Mouse (Mus musculus) limb, embryonic 13.5 days (tissue): ENCODE measurements at regions not wholly inside any gene's neighbourhood (a gene's known extent, or its start where the extent isn't known, plus 50 kb on each side); places are given as distances from the start of the nearest gene placed in this dataset.
"Not testable (repeated sequence)": the region's sequence is repeated elsewhere in the genome, so short reads cannot be mapped to it uniquely, and the experiment has no call there.

ENCODE experiments used
- ATAC-seq: fragments of 200-750 bp; cut with Nextera tagmentation; 2 replicates; pipeline ENCODE4 v1.8.0; 2017; ENCODE audit warnings: low read depth, moderate number of reproducible peaks, moderate TSS enrichment; ENCODE audit not compliant: low FRiP score
- H3K27ac ChIP-seq: fragments of 300-500 bp; sonication (generic); 2 replicates; pipeline ENCODE4 v1.5.1; 2015; ENCODE audit warnings: inconsistent platforms, mild to moderate bottlenecking, moderate library complexity
- H3K27me3 ChIP-seq: fragments of 300-500 bp; sonication (generic); 2 replicates; pipeline ENCODE4 v1.6.1; 2015; ENCODE audit warnings: mild to moderate bottlenecking, inconsistent platforms
- H3K36me3 ChIP-seq: fragments of 300-500 bp; sonication (generic); 2 replicates; pipeline ENCODE4 v1.6.1; 2015; ENCODE audit warnings: inconsistent platforms, mild to moderate bottlenecking, moderate library complexity
- H3K4me1 ChIP-seq: fragments of 300-500 bp; sonication (generic); 2 replicates; pipeline ENCODE4 v1.6.1; 2015; ENCODE audit warnings: inconsistent platforms
- H3K4me2 ChIP-seq: fragments of 300-500 bp; sonication (generic); replicated peaks from 2 replicates; pipeline ENCODE4 v1.6.1; 2015; ENCODE audit warnings: inconsistent platforms, mild to moderate bottlenecking, moderate library complexity
- H3K4me3 ChIP-seq: fragments of 300-500 bp; sonication (generic); 2 replicates; pipeline ENCODE4 v1.5.1; 2015; ENCODE audit warnings: moderate library complexity, mild to moderate bottlenecking, inconsistent platforms
- H3K9ac ChIP-seq: fragments of 300-500 bp; sonication (generic); 2 replicates; pipeline ENCODE4 v1.6.1; 2015; ENCODE audit warnings: mild to moderate bottlenecking, inconsistent platforms
- H3K9me3 ChIP-seq: fragments of 300-500 bp; sonication (generic); 2 replicates; pipeline ENCODE4 v1.6.1; 2016; ENCODE audit warnings: inconsistent platforms
- WGBS: fragments of 180-500 bp; shearing (Covaris S2); methylation state at CpG from one replicate; pipeline ENCODE4 v1.1.7; 2015; 5-methylcytosine and 5-hydroxymethylcytosine counted together

DNA sequence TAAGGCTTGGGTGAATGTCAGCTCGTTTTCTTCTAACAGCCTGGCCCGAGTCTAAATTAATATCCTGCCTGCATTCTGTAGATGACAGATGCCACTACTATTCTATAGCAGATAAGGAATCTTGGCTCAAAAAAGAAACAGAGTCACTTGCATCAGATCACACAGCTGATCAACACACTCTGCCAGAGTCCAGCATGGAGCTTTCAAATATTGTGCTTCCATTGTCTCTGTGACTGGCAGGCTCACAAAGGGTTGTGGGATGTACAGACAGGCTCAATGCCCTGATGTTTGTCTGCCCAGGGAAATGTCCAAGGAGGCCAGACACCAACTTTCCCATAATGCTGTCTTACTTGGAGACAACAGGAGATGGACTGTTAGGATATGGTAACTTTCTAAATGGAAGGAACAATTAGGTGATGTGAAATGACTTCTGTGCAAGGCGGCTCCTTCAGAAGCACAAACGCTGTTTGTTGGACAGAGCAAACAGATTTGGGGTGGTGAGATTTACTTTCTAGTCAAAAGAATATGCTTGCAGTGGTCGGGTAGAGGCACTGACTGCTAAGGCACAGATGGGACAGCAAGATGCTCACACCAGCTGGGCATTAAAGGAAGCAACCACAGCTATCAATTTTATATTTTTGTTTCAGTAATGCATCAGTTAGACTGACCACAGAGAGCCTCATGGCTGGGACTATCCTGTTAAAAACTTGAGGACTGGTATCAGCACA is 291.6 kb upstream of the Pdzrn3 start:
- no peak for ATAC-seq
- H3K4me2 ChIP-seq: no peak overlapping the region
- no peaks in the 10 kb centered on the region for H3K27me3 ChIP-seq
- H3K4me1 ChIP-seq: no peaks in the 10 kb centered on the region
- H3K9me3 ChIP-seq: no peaks in the 10 kb centered on the region
- H3K9ac ChIP-seq: no peak overlapping the region
- H3K27ac ChIP-seq: no peak overlapping the region
- 79% methylated on average over 5 of the region's 5 CpGs for WGBS
- no peaks in the 10 kb centered on the region for H3K36me3 ChIP-seq
- H3K4me3 ChIP-seq: no peak overlapping the region

DNA sequence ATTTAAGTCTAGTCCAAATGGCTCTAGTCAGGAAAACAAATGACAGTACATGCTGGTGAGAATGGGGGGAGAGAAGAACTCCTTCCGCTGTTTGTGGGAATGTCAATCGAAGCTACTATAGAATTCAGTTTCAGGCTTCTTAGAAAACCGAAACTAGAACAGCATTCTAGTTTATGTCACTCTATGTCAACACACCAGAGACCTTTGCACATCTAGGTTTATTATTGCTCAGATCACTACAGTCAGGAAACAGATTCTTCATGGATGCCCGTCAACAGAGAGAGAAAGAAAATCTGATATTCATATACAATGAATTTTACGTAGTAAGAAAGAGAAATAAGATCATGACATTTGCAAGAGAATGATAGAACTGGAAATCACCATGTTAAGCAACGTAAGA is 276.7 kb upstream of the Pdzrn3 start:
- no peak for ATAC-seq
- no peaks in the 10 kb centered on the region for H3K9me3 ChIP-seq
- WGBS: 87% methylated on average over 6 of the region's 6 CpGs
- H3K27me3 ChIP-seq: no peaks in the 10 kb centered on the region
- no peak overlapping the region for H3K9ac ChIP-seq
- no peak overlapping the region for H3K4me2 ChIP-seq
- no peaks in the 10 kb centered on the region for H3K36me3 ChIP-seq
- no peaks in the 10 kb centered on the region for H3K4me1 ChIP-seq
- no peak overlapping the region for H3K27ac ChIP-seq
- H3K4me3 ChIP-seq: no peak overlapping the region

DNA sequence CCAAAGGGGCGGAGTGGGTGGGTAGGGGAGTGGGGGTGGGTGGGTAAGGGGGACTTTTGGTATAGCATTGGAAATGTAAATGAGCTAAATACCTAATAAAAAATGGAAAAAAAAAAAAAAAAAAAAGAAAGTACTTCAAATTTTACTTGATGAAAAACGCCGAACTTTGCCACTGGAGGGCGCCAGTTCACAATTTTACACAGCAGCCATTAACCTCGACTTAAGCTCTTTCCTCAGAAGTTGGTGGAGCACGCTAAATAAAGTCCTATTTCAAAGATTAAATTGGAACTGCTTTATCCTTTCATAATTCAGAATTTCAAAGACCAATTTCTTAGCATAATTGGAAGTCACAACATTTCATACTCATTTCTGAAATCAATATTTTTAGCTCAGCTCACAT is 272.7 kb upstream of the Pdzrn3 start:
- H3K4me1 ChIP-seq, H3K4me2 ChIP-seq, ATAC-seq, H3K36me3 ChIP-seq, H3K9ac ChIP-seq, H3K4me3 ChIP-seq, H3K9me3 ChIP-seq, H3K27me3 ChIP-seq, H3K27ac ChIP-seq: not testable (repeated sequence)
- WGBS: 7% methylated on average over 5 of the region's 6 CpGs

DNA sequence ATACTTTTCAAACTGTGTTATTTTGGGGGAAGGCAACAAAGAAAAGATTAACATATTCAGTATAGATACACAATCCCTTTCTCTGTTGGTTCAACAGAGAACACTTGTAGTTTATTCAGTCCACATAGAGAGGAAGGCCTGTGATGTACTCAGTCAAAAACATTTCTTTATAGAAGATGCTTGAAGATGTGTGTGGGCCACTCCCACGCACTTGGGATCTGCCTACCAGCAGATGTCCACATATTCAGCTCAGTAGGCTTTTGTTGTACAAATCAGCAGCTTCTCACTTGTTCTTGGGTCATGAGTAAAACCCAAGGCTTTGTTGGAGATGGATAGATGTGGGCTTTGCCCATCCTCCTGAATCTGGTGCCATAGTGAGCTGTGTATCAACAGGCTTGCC is 239.6 kb upstream of the Pdzrn3 start:
- Histone ChIP-seq H3K27ac (no peak overlapping the region), H3K9me3 (no peaks in the 10 kb centered on the region), H3K36me3 (no peaks in the 10 kb centered on the region), H3K4me1 (no peaks in the 10 kb centered on the region), H3K4me2 (no peak overlapping the region), H3K9ac (no peak overlapping the region), H3K27me3 (no peaks in the 10 kb centered on the region), H3K4me3 (no peak overlapping the region)
- WGBS: 66% methylated on average over 1 of the region's 1 CpGs
- no peak for ATAC-seq

DNA sequence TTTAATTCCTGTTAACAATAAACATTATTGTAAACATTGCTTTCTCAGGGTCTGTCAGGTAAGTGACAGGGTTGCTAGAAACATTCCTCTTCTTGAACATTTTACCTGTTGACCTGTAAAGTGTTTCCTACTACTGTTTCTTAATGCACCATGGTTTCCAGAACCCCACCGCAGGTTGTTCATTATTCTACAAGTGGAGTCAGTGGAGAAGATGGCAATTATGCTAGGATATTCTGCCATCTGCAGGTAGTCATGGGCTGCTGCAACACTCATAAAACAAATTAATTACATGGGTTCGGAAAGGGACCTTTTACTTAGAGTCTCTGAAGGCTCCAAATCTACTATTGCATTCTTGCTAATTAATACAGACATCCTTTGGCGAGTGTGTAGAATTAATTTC is 239.1 kb upstream of the Pdzrn3 start:
- WGBS: 22% methylated on average over 3 of the region's 3 CpGs

DNA sequence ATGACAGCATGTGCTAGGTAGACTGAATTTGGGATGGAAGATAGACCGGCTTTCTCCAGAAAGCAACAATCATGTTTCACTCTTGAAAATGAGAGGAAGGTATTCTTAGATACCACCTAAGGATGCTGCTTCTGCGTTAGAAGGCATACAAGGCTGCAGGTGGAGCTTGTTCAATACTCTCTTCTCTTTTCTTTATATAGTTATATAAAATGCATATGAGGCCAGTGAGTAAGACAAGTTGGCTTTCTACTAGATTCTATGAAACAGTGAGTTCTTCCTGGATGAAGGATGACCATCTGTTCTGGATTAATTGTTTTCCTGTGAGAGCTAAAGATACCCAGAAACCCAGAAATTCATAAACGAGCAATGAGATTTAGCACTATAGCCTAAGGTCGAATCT is 231.3 kb upstream of the Pdzrn3 start:
- no peaks in the 10 kb centered on the region for H3K4me1 ChIP-seq
- no peak for ATAC-seq
- no peak overlapping the region for H3K4me3 ChIP-seq
- H3K27me3 ChIP-seq: no peaks in the 10 kb centered on the region
- no peak overlapping the region for H3K9ac ChIP-seq
- no peaks in the 10 kb centered on the region for H3K36me3 ChIP-seq
- 81% methylated on average over 4 of the region's 4 CpGs for WGBS
- no peak overlapping the region for H3K27ac ChIP-seq
- H3K9me3 ChIP-seq: no peaks in the 10 kb centered on the region
- H3K4me2 ChIP-seq: no peak overlapping the region

More for the DNA sequence above, 239.1 kb upstream of the Pdzrn3 start:
- Histone ChIP-seq H3K9ac (no peak overlapping the region), H3K4me2 (no peak overlapping the region), H3K36me3 (no peaks in the 10 kb centered on the region), H3K9me3 (no peaks in the 10 kb centered on the region), H3K27me3 (no peaks in the 10 kb centered on the region), H3K4me3 (no peak overlapping the region), H3K4me1 (no peaks in the 10 kb centered on the region), H3K27ac (no peak overlapping the region)
- no peak for ATAC-seq

DNA sequence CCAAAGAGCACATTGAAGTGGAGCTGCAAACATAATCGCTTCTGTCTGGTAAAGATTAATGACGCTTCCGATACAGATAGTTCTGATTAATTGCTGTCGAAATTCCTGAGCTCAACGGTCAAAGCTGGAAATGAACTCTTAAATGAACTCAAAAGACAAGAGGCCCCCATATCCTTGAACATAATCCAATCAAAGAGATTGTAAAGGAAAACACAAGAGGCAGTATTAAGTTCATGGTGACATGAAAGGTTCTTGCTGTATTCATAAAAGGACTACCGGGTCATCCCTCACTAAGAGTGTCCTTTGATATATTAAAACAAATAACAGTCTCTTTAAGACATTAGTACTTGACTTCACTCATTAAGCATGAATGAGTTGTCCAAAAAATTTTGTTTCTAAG is 225.4 kb upstream of the Pdzrn3 start:
- WGBS: 55% methylated on average over 6 of the region's 6 CpGs
- Histone ChIP-seq H3K27me3 (no peaks in the 10 kb centered on the region), H3K36me3 (no peaks in the 10 kb centered on the region), H3K4me1 (no peaks in the 10 kb centered on the region), H3K4me3 (no peak overlapping the region), H3K9me3 (no peaks in the 10 kb centered on the region), H3K4me2 (no peak overlapping the region), H3K27ac (no peak overlapping the region), H3K9ac (no peak overlapping the region)
- ATAC-seq: no peak

DNA sequence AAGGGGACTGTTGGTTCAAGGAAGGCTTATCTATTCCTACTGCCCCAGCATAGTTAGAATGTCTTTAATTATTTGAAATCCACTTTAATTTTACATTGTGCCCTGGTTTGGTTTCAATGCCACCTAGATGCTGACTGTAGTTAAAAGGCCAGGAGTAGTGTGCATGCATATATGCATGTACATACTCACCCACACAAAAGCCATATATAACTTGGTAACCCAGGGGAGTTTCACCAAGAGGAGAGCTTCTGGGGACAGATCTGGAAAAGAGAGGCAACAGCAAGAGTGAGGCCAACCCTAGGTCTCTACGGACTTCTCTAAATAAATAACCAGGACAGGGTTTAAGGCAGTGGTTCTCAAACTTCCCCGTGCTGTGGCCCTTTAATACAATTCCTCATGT is 219.3 kb upstream of the Pdzrn3 start:
- ATAC-seq: no peak
- WGBS: 87% methylated on average over 2 of the region's 2 CpGs
- no peaks in the 10 kb centered on the region for H3K4me1 ChIP-seq
- H3K9me3 ChIP-seq: no peaks in the 10 kb centered on the region
- no peak overlapping the region for H3K27ac ChIP-seq
- no peak overlapping the region for H3K4me2 ChIP-seq
- H3K4me3 ChIP-seq: no peak overlapping the region
- H3K36me3 ChIP-seq: no peaks in the 10 kb centered on the region
- no peak overlapping the region for H3K9ac ChIP-seq
- H3K27me3 ChIP-seq: no peaks in the 10 kb centered on the region

DNA sequence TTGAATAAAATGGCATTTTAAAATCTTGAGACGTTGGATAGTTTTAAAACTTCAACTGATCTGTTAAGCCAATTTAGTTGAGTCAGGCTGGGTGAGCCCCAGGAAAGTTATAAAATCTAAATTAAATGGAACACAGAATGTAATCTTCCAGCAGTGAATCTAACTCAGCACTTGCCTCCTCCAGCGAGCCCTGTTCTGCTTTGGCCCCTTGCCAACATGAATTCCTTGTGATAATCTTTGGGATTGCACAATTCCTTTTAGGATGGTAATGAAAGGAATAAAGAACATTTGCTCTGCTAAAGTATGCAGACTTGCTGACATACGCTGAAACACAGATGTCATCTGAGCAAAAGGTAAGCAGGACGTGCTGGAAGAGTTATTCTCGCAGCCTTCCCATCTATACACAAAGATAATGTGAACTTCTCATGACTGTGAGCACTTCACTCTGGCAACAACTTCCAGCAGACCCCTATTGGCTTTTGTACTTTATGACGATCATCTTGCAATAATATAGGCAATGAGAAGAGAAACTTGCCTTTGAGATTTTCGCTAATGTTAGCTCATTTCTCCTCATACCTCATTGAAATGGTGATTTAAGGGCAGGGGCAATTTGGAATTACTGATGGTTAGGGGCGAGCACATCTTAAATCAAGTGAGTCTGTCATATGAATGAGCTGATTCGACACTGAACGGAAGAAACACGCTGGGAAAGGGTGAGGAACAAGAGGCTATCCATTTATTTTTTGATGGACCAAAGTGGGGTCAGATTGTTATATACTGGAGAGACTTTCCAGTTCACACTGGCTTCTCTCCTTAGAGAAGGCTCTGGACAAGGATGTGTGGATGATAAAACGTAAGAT is 216.3 kb upstream of the Pdzrn3 start:
- peak; percentile 54; the same call in 1 of the 2 replicates for ATAC-seq
- Histone ChIP-seq H3K9ac (no peak overlapping the region), H3K4me3 (no peak overlapping the region), H3K27ac (no peak overlapping the region), H3K4me1 (no peaks in the 10 kb centered on the region), H3K36me3 (no peaks in the 10 kb centered on the region), H3K9me3 (no peaks in the 10 kb centered on the region), H3K4me2 (no peak overlapping the region), H3K27me3 (no peaks in the 10 kb centered on the region)
- 50% methylated on average over 12 of the region's 12 CpGs for WGBS

DNA sequence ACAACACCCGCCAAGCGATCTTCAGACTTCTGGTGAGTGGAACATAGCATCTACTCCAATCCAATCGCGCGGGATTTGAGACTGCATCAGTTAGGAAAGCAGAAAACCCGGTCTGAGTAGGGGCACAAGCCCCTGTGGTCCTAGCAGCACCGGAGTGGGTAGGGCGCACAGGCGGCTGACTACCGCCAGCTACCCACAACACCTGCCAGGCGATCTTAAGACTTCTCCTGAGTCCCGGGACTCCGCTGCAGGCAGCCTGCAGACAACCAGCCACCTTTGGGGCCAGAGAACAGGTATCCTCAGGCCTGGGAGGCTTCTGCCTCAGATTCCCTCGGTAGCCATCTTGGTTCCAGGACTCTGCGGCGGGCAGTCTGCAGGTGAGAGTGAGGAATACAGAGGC is 208.2 kb upstream of the Pdzrn3 start:
- Histone ChIP-seq H3K9ac (no peak overlapping the region), H3K4me1 (no peaks in the 10 kb centered on the region), H3K36me3 (no peaks in the 10 kb centered on the region), H3K27me3 (no peaks in the 10 kb centered on the region), H3K27ac (no peak overlapping the region), H3K9me3 (no peaks in the 10 kb centered on the region), H3K4me3 (no peak overlapping the region), H3K4me2 (no peak overlapping the region)
- ATAC-seq: no peak
- 80% methylated on average over 16 of the region's 16 CpGs for WGBS

DNA sequence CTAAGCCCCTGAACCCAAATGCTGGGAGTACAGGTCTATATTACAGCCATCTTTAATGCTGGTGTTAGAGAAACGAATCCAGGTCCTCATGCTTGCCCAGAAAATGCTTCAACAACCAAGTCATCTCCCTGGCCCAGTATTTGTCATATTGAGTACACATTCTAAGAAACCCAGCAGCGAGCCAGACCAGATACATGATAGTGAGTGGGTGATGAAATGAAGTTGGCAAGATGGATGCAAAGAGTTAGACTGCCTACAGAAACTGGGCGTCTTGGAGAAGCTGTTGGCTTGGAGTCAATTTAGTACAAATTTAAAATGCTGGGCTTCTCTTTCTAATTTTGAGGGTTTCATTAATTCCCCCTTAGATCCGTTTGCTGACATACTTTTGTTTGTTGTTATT is 203.1 kb upstream of the Pdzrn3 start:
- no peaks in the 10 kb centered on the region for H3K27me3 ChIP-seq
- ATAC-seq: no peak
- H3K4me1 ChIP-seq: no peaks in the 10 kb centered on the region
- no peaks in the 10 kb centered on the region for H3K36me3 ChIP-seq
- no peak overlapping the region for H3K4me2 ChIP-seq
- H3K27ac ChIP-seq: no peak overlapping the region
- 72% methylated on average over 4 of the region's 4 CpGs for WGBS
- no peak overlapping the region for H3K4me3 ChIP-seq
- H3K9me3 ChIP-seq: no peaks in the 10 kb centered on the region
- no peak overlapping the region for H3K9ac ChIP-seq

DNA sequence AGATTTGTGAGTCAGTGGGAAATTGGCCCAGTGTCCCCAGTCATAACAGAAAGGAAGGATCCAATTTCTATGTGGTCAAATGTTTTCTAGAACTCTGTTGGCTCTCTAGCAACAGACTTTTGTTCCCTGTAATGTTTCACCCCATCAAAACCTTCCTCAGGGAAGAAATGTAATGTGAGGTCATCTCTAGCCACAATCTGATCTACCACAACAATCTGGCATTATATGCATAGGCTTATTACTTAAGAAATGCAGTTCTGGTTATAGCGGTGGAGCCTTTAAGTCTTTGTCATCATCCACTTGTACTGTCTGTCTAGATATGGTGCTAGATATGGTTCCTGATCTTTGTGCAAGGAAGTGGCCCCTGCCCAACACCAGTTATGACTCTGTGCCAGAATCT is 178.4 kb upstream of the Pdzrn3 start:
- no peak for ATAC-seq
- Histone ChIP-seq H3K4me2 (no peak overlapping the region), H3K4me1 (no peaks in the 10 kb centered on the region), H3K9me3 (no peaks in the 10 kb centered on the region), H3K9ac (no peak overlapping the region), H3K36me3 (no peaks in the 10 kb centered on the region), H3K27me3 (0 out of 2 replicates have a peak, but pooled peaks cover 3% of the 10 kb centered on the region), H3K4me3 (no peak overlapping the region), H3K27ac (no peak overlapping the region)
- 96% methylated on average over 1 of the region's 1 CpGs for WGBS
